ENCODE assay signal across 32 mouse cellular contexts in genomic region chr14:45693891-45694290, GRCm38 (mm10).
"Had no signal": no experiment of that assay in that cellular context is flagged by ENCODE, and none has a peak within 500 bp of the region (broad histone marks: within the 10 kb centered on the region; RNA-seq: fewer than 3 reads in every experiment).

No protein-coding gene starts in this region.

- H3K4me3 ChIP-seq: limb, embryonic 10.5 days; limb, embryonic 12.5 days; limb, embryonic 13.5 days; limb, embryonic 15.5 days; liver, embryonic 12.5 days; liver, embryonic 13.5 days; liver, embryonic 15.5 days; lung, embryonic 15.5 days; megakaryocyte, embryonic 14.5 days; midbrain, embryonic 10.5 days; midbrain, embryonic 12.5 days; midbrain, embryonic 13.5 days; midbrain, embryonic 15.5 days; myocyte; neural tube, embryonic 12.5 days had no signal

- ATAC-seq: liver, embryonic 12.5 days; liver, postnatal 0 days; lung, postnatal 0 days; midbrain, embryonic 13.5 days; midbrain, embryonic 15.5 days; midbrain, embryonic 16.5 days had no signal

- H3K9ac ChIP-seq: limb, embryonic 12.5 days; limb, embryonic 13.5 days; limb, embryonic 15.5 days; liver, embryonic 12.5 days; liver, embryonic 13.5 days; liver, embryonic 14.5 days; liver, embryonic 15.5 days; liver, postnatal 0 days; lung, embryonic 14.5 days; lung, embryonic 15.5 days; midbrain, embryonic 12.5 days; midbrain, embryonic 13.5 days; midbrain, embryonic 15.5 days; neural tube, embryonic 12.5 days had no signal

- H3K36me3 ChIP-seq: limb, embryonic 10.5 days; limb, embryonic 12.5 days; limb, embryonic 13.5 days; limb, embryonic 15.5 days; liver, embryonic 12.5 days; liver, embryonic 13.5 days; liver, embryonic 15.5 days; lung, embryonic 15.5 days; midbrain, embryonic 10.5 days; midbrain, embryonic 12.5 days; midbrain, embryonic 13.5 days; midbrain, embryonic 15.5 days; neural tube, embryonic 12.5 days had no signal

- H3K27me3 ChIP-seq: limb, embryonic 12.5 days; limb, embryonic 13.5 days; limb, embryonic 15.5 days; liver, embryonic 12.5 days; liver, embryonic 13.5 days; liver, embryonic 15.5 days; lung, embryonic 15.5 days; midbrain, embryonic 12.5 days; midbrain, embryonic 13.5 days; midbrain, embryonic 15.5 days; neural tube, embryonic 12.5 days had no signal

- H3K4me2 ChIP-seq: limb, embryonic 12.5 days; limb, embryonic 13.5 days; limb, embryonic 15.5 days; liver, embryonic 11.5 days; liver, embryonic 12.5 days; liver, embryonic 13.5 days; liver, embryonic 15.5 days; lung, embryonic 14.5 days; lung, embryonic 15.5 days; midbrain, embryonic 11.5 days; midbrain, embryonic 12.5 days; midbrain, embryonic 13.5 days; midbrain, embryonic 15.5 days; neural tube, embryonic 12.5 days had no signal

- DNase-seq: left cerebral cortex, postnatal 4 days; liver; liver, embryonic 13.5 days; liver, postnatal 0 days; lung, adult 18-20 months; lung, adult 2 months; lung, embryonic 14.5 days; lung, postnatal 10 days; lung, postnatal 14 days; lung, postnatal 36 days; lung, postnatal 4 days; midbrain, embryonic 14.5 days had no signal

- H3K9me3 ChIP-seq: limb, embryonic 10.5 days; limb, embryonic 12.5 days; limb, embryonic 13.5 days; limb, embryonic 15.5 days; liver, embryonic 12.5 days; liver, embryonic 13.5 days; liver, embryonic 15.5 days; lung, embryonic 15.5 days; megakaryocyte, embryonic 14.5 days; midbrain, embryonic 10.5 days; midbrain, embryonic 12.5 days; midbrain, embryonic 13.5 days; midbrain, embryonic 15.5 days; neural tube, embryonic 12.5 days had no signal

- H3K27ac ChIP-seq: limb, embryonic 10.5 days; limb, embryonic 12.5 days; limb, embryonic 13.5 days; limb, embryonic 15.5 days; liver, embryonic 12.5 days; liver, embryonic 13.5 days; liver, embryonic 14.5 days; liver, embryonic 15.5 days; lung, embryonic 15.5 days; macrophage; midbrain, embryonic 10.5 days; midbrain, embryonic 12.5 days; midbrain, embryonic 13.5 days; midbrain, embryonic 15.5 days; neural tube, embryonic 12.5 days had no signal

- H3K4me1 ChIP-seq: midbrain, embryonic 13.5 days; neural tube, embryonic 12.5 days had no signal
